Mouse (Mus musculus): ENCODE results near the gene Heg1.

- no peak for TF ChIP-seq POLR2A (IDR thresholded peaks at IDR 0.05; ENCODE audit: low read depth, low read length)
- no peak for TF ChIP-seq CTCF (conservative IDR thresholded peaks at IDR 0.05; ENCODE audit: insufficient read depth, insufficient read length, low read depth, low read length)
Measured at GRCm38 (mm10) chr16:33774972-33775371, 90.8 kb downstream of the Heg1 start.
